Mouse (Mus musculus) hindbrain, embryonic 14.5 days (tissue): Measurements from ENCODE around the gene Chad. TPM values are rescaled to one million over a fixed set of nuclear protein-coding genes. Genes with fewer than 3 reads are reported as not detected.

Experiments used
- ATAC-seq: fragments of 200-750 bp; cut with Nextera tagmentation; 2 replicates; pipeline ENCODE4 v1.8.0; 2017; ENCODE audit warnings: moderate number of reproducible peaks, mild to moderate bottlenecking, moderate TSS enrichment, moderate library complexity; ENCODE audit not compliant: low FRiP score
- DNase-seq: peaks from one replicate; pipeline ENCODE4 v3.0.0-alpha.2; 2015; ENCODE audit warnings: low spot score
- H3K27ac ChIP-seq: fragments of 300-500 bp; sonication (generic); 2 replicates; pipeline ENCODE4 v1.5.1; 2014; ENCODE audit warnings: mild to moderate bottlenecking, moderate library complexity
- H3K27me3 ChIP-seq: fragments of 300-500 bp; sonication (generic); 2 replicates; pipeline ENCODE4 v1.6.1; 2014; ENCODE audit warnings: mild to moderate bottlenecking, low read length, mixed read lengths; ENCODE audit not compliant: control insufficient read depth, insufficient read depth
- H3K36me3 ChIP-seq: fragments of 300-500 bp; sonication (generic); replicated peaks from 2 replicates; pipeline ENCODE4 v1.6.1; 2014; ENCODE audit not compliant: control insufficient read depth, insufficient read depth
- H3K4me1 ChIP-seq: fragments of 300-500 bp; sonication (generic); replicated peaks from 2 replicates; pipeline ENCODE4 v1.6.1; 2014; ENCODE audit warnings: antibody characterized with exemption, low read length, mixed read lengths; ENCODE audit not compliant: control insufficient read depth, insufficient read depth
- H3K4me2 ChIP-seq: fragments of 300-500 bp; sonication (generic); replicated peaks from 2 replicates; pipeline ENCODE4 v1.6.1; 2014; ENCODE audit warnings: mild to moderate bottlenecking, moderate library complexity
- H3K4me3 ChIP-seq: fragments of 300-500 bp; sonication (generic); replicated peaks from 2 replicates; pipeline ENCODE4 v1.5.1; 2014; ENCODE audit warnings: mild to moderate bottlenecking, low read length
- H3K9ac ChIP-seq: fragments of 300-500 bp; sonication (generic); 2 replicates; pipeline ENCODE4 v1.6.1; 2014
- H3K9me3 ChIP-seq: fragments of 300-500 bp; sonication (generic); 2 replicates; pipeline ENCODE4 v1.6.1; 2016; ENCODE audit warnings: low read length; ENCODE audit not compliant: control insufficient read depth
- WGBS: fragments of 180-500 bp; shearing (Covaris S2); extraction: QIAGEN DNeasy Blood & Tissue Kit; methylation state at CpG from one replicate; pipeline ENCODE4 v1.1.7; 2014; 5-methylcytosine and 5-hydroxymethylcytosine counted together
- polyA plus RNA-seq: library from polyadenylated mRNA; unstranded; fragments of >200 nt; fragmentation: Nextera tagmentation; extraction: Ambion mirVana; gene quantifications from 2 replicates; pipeline ENCODE4 v1.2.1, GENCODE M21; 2014

Chad gene
- polyA plus RNA-seq, 1 experiment from 2014 or later = 0.15 TPM

- Histone ChIP-seq H3K9me3 (no peaks in the 10 kb centered on the region), H3K27ac (no peak overlapping the region), H3K27me3 (no peaks in the 10 kb centered on the region), H3K4me3 (no peak overlapping the region), H3K4me2 (no peak overlapping the region), H3K36me3 (no peaks in the 10 kb centered on the region), H3K9ac (no peak overlapping the region), H3K4me1 (no peaks in the 10 kb centered on the region)
- ATAC-seq = no peak
- DNase-seq = no peak
- 91% methylated on average over 5 of the region's 5 CpGs for WGBS
Observed at GRCm38 (mm10) chr11:94580111-94580740, 15.4 kb downstream of the Chad start.

DNA sequence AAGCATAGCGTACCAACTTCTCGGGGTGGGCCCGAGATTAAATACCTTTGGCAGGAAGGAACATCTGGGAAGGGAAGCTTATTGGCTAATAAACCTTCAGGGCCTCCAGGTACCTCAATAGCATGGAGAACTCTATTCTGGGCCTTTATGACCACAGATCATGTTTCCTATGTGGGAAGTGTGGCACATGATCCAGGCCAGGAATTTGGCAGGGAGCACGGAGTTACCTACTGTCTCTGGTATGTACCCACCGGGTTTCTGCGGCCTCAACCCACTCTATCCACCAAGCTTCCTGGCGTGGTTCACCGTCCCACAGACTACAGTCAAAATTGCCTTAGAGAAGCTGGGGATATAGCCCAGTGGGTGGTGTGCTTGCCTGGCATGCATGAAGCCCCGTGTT lies 20.2 kb downstream of the Chad start:
- WGBS = 93% methylated on average over 9 of the region's 9 CpGs
- no peak for ATAC-seq
- H3K9ac ChIP-seq = no peak overlapping the region

GRCm38 (mm10) chr11:94587511-94587910 lies 22.7 kb downstream of the Chad start:
- DNase-seq (no peak), ATAC-seq (no peak)
- no peaks in the 10 kb centered on the region for H3K4me1 ChIP-seq
- no peaks in the 10 kb centered on the region for H3K27me3 ChIP-seq
- no peak overlapping the region for H3K4me2 ChIP-seq
- H3K9me3 ChIP-seq = no peaks in the 10 kb centered on the region
- H3K4me3 ChIP-seq = no peak overlapping the region
- WGBS = 70% methylated on average over 6 of the region's 6 CpGs
- H3K36me3 ChIP-seq = no peaks in the 10 kb centered on the region
- H3K9ac ChIP-seq = no peak overlapping the region
- no peak overlapping the region for H3K27ac ChIP-seq

More for the DNA sequence above, 20.2 kb downstream of the Chad start:
- H3K9me3 ChIP-seq = no peaks in the 10 kb centered on the region
- H3K4me2 ChIP-seq = no peak overlapping the region
- no peak for DNase-seq
- H3K27ac ChIP-seq = no peak overlapping the region
- no peaks in the 10 kb centered on the region for H3K4me1 ChIP-seq
- no peaks in the 10 kb centered on the region for H3K36me3 ChIP-seq
- no peak overlapping the region for H3K4me3 ChIP-seq
- no peaks in the 10 kb centered on the region for H3K27me3 ChIP-seq

GRCm38 (mm10) chr11:94596311-94596852 lies 31.5 kb downstream of the Chad start:
- WGBS = 75% methylated on average over 7 of the region's 7 CpGs
- no peaks in the 10 kb centered on the region for H3K9me3 ChIP-seq
- H3K4me2 ChIP-seq = no peak overlapping the region
- no peak overlapping the region for H3K9ac ChIP-seq
- DNase-seq (no peak), ATAC-seq (no peak)
- H3K4me1 ChIP-seq = peaks cover 3% of the 10 kb centered on the region; the same call in 1 of the 2 replicates
- H3K36me3 ChIP-seq = no peaks in the 10 kb centered on the region
- H3K4me3 ChIP-seq = no peak overlapping the region
- no peak overlapping the region for H3K27ac ChIP-seq
- 0 out of 2 replicates have a peak, but pooled peaks cover 7% of the 10 kb centered on the region for H3K27me3 ChIP-seq

GRCm38 (mm10) chr11:94597319-94597718 lies 32.5 kb downstream of the Chad start:
- Histone ChIP-seq H3K36me3 (no peaks in the 10 kb centered on the region), H3K4me2 (no peak overlapping the region), H3K27ac (no peak overlapping the region), H3K4me1 (peaks cover 11% of the 10 kb centered on the region), H3K4me3 (no peak overlapping the region), H3K9ac (no peak overlapping the region), H3K9me3 (no peaks in the 10 kb centered on the region), H3K27me3 (0 out of 2 replicates have a peak, but pooled peaks cover 10% of the 10 kb centered on the region)
- WGBS = 89% methylated on average over 4 of the region's 4 CpGs
- DNase-seq (no peak), ATAC-seq (no peak)

DNA sequence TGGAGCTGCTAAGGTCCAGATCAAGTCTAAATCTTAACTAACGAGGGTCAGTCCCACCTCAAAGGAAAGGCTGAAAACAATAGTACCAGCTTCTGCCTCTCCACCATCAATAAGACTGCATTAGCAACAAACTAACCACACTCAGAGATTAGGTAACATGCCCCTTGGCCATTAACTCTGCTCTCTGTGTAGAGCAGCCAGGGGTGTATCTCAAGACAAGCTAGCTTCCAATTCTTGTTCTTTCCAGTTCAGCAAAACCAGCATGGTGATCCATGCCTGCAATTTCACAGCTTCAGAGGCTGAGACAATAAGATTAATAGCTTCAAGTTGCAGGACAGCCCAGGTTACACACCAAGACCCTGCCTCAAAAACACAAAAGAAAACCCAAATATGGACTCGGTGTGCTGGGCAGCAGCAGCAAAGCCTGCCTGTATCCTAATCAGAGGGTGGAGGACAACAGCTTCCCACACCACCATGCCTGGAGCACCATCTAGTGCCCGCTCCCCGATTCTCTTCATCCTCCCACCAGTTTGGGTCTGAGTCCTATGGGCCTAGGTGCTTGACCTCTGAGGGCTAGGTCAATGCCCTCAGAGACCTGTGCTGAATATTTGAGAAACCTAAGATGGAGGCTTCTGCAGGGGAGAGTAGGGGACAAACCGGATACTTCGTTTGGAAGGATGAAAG lies 33.7 kb downstream of the Chad start:
- no peak overlapping the region for H3K4me3 ChIP-seq
- no peaks in the 10 kb centered on the region for H3K36me3 ChIP-seq

DNA sequence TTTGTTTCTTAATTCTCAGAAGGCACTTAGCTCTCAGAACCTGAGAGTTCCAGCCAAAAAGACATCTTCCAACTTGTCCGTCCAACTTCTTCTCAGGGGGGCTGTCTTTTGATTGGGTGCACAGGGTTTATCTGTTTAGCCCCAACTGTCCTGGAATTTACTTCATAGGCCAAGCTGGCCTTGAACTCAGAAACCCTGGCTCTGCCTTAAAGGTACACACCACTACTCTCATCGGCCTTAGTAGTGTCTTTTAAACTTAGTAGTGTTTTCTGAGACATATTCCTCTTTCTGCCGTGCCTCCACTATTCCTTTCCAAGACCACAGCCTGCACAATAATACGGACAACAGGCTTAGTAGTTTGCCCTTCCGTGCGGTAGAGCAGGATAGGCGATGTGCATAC lies 35.6 kb downstream of the Chad start:
- 94% methylated on average over 7 of the region's 7 CpGs for WGBS
- H3K27ac ChIP-seq = no peak overlapping the region
- no peak overlapping the region for H3K4me3 ChIP-seq
- no peak overlapping the region for H3K4me2 ChIP-seq
- H3K27me3 ChIP-seq = 0 out of 2 replicates have a peak, but pooled peaks cover 10% of the 10 kb centered on the region
- DNase-seq (no peak), ATAC-seq (no peak)
- H3K9me3 ChIP-seq = no peaks in the 10 kb centered on the region
- H3K4me1 ChIP-seq = peaks cover 11% of the 10 kb centered on the region
- no peak overlapping the region for H3K9ac ChIP-seq
- no peaks in the 10 kb centered on the region for H3K36me3 ChIP-seq

More for the DNA sequence above, 33.7 kb downstream of the Chad start:
- Histone ChIP-seq H3K27me3 (0 out of 2 replicates have a peak, but pooled peaks cover 10% of the 10 kb centered on the region), H3K9me3 (no peaks in the 10 kb centered on the region), H3K9ac (no peak overlapping the region), H3K4me1 (peaks cover 11% of the 10 kb centered on the region), H3K27ac (no peak overlapping the region), H3K4me2 (no peak overlapping the region)
- ATAC-seq = no peak
- WGBS = 68% methylated on average over 6 of the region's 6 CpGs
- no peak for DNase-seq

- Histone ChIP-seq H3K9me3 (no peaks in the 10 kb centered on the region), H3K9ac (peak within 1 kb of the TSS; percentile 39), H3K4me2 (peak within 1 kb of the TSS; percentile 69), H3K36me3 (no peaks in the 10 kb centered on the region), H3K4me1 (peaks cover 11% of the 10 kb centered on the region), H3K27me3 (0 out of 2 replicates have a peak, but pooled peaks cover 10% of the 10 kb centered on the region), H3K4me3 (peak within 1 kb of the TSS; percentile 37), H3K27ac (no peak within 1 kb of the TSS)
- 1% methylated on average over 44 of the region's 52 CpGs for WGBS
- peak; percentile 40 for DNase-seq
- peak; percentile 37; the same call in 1 of the 2 replicates for ATAC-seq
Observed at GRCm38 (mm10) chr11:94601321-94602281, 36.8 kb downstream of the Chad start, which contains the start of gene Acsf2. Gene Acsf2, minus strand, starts transcription at chr11:94601871.
